Mouse (Mus musculus): ENCODE results near the gene Lzts3. TPM values are rescaled to one million over a fixed set of nuclear protein-coding genes. Genes with fewer than 3 reads are reported as not detected.

Gene Lzts3
- polyA plus RNA-seq, 1 experiment from 2014 or later, result 3.1 TPM

DNA sequence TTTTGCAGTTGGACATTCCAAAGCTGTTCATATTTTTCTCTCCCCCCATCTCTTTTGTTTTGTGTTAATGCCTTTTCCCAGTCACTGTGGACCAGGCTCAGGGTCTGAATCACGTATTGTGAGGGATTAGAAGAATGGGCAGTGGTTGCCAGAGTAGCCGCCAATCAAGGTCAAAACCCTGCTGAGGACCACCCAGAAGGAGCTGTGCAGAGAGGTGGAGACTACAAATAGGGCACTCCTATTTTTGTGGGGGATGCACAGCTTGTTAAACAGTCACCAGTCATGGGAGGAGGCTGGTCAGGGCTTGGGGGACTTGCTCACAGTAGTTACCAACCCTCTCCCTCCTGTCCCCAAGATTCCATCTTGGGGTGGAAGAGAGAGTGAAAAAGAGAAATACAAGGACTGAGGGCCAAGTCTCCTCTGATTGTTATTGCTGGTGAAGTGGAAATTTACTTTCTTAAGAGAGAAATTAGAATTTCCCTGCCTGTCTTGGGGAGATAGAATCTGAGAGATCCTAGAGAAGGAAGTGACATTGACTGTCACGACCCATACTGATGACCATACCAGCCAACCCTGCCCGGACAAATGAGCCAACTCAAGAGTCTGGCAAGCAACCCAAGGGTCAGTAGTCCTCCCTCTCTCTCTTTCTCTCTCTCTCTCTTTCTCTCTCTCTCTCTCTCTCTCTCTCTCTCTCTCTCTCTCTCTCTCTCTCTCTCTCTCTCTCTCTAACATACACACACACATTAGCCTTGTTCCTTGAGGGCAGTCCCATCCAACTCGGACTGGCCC lies 9.5 kb downstream of the Lzts3 start:
- DNase-seq (ENCODE audit: low spot score), result peak; percentile 38
- peaks cover 1% of the 10 kb centered on the region; the same call in 1 of the 2 replicates for H3K36me3 ChIP-seq (replicated peaks)
- no peaks in the 10 kb centered on the region for H3K9me3 ChIP-seq
- peaks cover 51% of the 10 kb centered on the region for H3K27me3 ChIP-seq (replicated peaks; ENCODE audit: low read depth, poor library complexity, severe bottlenecking)
- 53% methylated on average over 5 of the region's 5 CpGs for WGBS
- no peak overlapping the region; the same call in 1 of the 2 replicates for H3K27ac ChIP-seq (replicated peaks)
- peaks cover 59% of the 10 kb centered on the region for H3K4me1 ChIP-seq
- no peak overlapping the region for H3K4me3 ChIP-seq

DNA sequence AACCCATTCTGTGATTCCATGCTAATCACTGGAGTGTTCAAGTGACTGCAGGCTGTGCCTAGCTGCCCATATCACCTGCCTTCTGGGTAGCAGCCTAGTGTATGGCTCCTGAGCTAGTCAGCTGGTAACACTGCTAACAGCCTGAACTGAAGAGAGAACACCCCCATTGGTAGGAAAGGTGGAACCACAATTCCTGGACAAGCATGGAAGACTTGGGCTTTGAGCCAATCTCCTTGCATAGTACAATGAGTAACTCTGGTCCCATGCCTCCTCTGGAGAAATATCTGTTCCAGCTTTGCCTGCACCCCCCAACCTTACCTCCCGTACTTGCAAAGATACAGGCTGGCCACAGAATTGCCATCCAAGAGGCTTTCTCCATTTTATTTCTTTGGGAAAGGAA lies 10.2 kb downstream of the Lzts3 start:
- peaks cover 45% of the 10 kb centered on the region for H3K27me3 ChIP-seq (replicated peaks; ENCODE audit: low read depth, poor library complexity, severe bottlenecking)
- no peak for DNase-seq (ENCODE audit: low spot score)
- H3K4me3 ChIP-seq, result no peak overlapping the region
- H3K9me3 ChIP-seq, result no peaks in the 10 kb centered on the region
- H3K4me1 ChIP-seq, result peaks cover 53% of the 10 kb centered on the region
- 85% methylated on average over 1 of the region's 1 CpGs for WGBS
- peaks cover 8% of the 10 kb centered on the region for H3K36me3 ChIP-seq (replicated peaks)
- no peak overlapping the region for H3K27ac ChIP-seq (replicated peaks)

DNA sequence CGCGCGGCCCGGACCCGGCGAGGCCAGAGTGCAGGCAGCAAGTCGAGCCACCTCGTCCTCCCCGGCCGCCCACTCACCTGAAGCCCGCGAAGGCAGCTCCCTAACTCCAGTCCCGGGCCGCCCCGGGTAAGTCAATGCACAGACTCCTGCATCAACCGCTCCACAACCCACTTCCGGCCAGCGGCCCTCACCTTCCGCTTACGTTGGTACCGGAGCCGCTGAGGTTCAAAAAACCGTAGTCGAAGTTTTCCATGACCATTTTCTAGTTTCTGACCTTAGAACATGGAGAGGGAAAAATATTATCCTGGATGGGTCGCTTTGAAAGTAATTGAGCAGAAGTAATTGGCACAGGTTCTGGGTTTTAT lies 12.8 kb downstream of the Lzts3 start, which contains the start of the genes Fastkd5 and Ubox5:
Fastkd5 (minus strand) TSS at position 189 of the 365 bp plus-strand sequence.
Ubox5 (minus strand) TSS at position 200 of the 365 bp plus-strand sequence.
- Histone ChIP-seq H3K27me3 (replicated peaks; ENCODE audit: low read depth, poor library complexity, severe bottlenecking) (peaks cover 19% of the 10 kb centered on the region), H3K4me3 (peak within 1 kb of the TSS; percentile 100), H3K9me3 (no peaks in the 10 kb centered on the region), H3K36me3 (replicated peaks) (peaks cover 34% of the 10 kb centered on the region), H3K4me1 (peaks cover 37% of the 10 kb centered on the region), H3K27ac (replicated peaks) (peak within 1 kb of the TSS; percentile 92)
- peak; percentile 89 for DNase-seq (ENCODE audit: low spot score)
- WGBS, result under 1% methylated on average over 25 of the region's 25 CpGs

DNA sequence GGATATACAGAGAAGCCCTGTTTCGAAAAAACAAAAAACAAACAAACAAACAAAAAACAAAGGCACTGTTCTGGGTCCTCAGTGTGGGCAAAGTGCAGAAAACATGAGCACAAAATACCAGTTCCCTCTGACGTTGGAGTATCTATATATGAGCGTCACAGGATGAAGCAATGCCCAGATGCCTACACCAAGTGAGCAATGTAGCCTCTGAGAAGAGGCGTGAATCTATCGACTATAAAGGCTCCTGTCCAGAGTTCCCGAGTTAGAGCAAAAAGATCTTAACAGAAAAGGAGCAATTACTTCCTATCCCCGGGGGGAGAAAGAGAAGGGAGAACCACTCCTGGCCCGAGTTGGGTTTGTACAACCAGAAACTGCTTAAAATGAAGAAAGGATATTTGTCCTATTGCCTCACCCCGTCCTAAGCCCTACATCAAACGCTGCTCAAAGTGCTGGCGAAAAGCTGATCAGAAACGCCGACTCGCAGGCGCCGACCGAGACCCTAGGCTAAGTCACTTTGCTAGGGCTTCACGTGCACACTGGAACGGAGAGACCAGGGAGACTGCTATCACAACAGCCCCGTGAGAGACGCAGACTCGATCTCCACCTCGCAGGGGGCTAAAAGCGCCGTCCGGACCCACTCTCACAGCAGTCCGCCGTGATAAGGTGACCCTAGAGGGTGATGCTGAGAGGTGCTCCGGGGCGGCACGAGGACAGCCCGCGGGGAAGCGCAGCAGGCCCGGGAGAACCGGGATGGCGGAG lies 13.3 kb downstream of the Lzts3 start:
- Histone ChIP-seq H3K27me3 (replicated peaks; ENCODE audit: low read depth, poor library complexity, severe bottlenecking) (peaks cover 13% of the 10 kb centered on the region), H3K27ac (replicated peaks) (peak overlapping the region; percentile 92), H3K4me1 (peaks cover 32% of the 10 kb centered on the region), H3K9me3 (no peaks in the 10 kb centered on the region), H3K4me3 (peak overlapping the region; percentile 100), H3K36me3 (replicated peaks) (peaks cover 40% of the 10 kb centered on the region)
- WGBS, result 2% methylated on average over 37 of the region's 37 CpGs
- no peak for DNase-seq (ENCODE audit: low spot score)

DNA sequence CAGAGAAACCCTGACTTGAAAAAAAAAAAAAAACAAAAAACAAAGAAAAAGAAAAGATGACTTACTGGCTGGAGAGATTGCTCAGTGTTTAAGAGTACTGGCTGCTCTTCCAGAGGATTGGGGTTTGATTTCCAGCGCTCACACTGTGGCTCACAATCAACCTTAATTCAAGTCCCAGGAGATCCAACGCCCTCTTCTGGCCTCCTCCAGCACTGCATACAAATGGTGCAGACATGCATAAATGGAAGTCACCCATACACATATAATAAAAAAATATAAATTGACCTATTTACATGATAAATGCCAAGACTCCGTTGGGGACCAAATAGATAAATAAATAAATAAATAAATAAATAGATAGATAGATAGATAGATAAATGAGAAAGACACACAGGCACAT lies 14.2 kb downstream of the Lzts3 start:
- 62% methylated on average over 3 of the region's 3 CpGs for WGBS
- Histone ChIP-seq H3K4me1 (peaks cover 23% of the 10 kb centered on the region), H3K27ac (replicated peaks) (no peak overlapping the region), H3K9me3 (no peaks in the 10 kb centered on the region), H3K27me3 (replicated peaks; ENCODE audit: low read depth, poor library complexity, severe bottlenecking) (peaks cover 5% of the 10 kb centered on the region), H3K4me3 (peak overlapping the region; percentile 100), H3K36me3 (replicated peaks) (peaks cover 48% of the 10 kb centered on the region)
- DNase-seq (ENCODE audit: low spot score), result no peak

DNA sequence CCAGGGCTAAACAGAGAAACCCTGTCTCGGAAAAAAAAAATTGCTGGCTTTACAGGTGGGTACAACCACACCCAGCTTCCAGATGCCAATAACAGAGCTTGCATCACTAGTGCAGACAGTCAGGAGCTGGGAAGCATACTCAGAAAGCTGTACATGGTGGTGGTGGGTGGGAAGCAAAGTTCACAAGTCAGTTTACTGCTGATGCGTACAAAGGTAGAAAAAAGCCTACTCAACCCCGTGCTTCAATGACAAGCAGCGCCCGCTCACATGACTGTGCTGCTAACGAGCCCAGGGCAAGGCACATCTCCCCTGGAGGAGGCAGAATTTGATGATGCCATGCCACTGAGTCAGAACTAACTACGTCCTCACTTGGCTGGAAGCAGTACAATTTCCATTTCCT lies 23.6 kb downstream of the Lzts3 start:
- peaks cover 92% of the 10 kb centered on the region for H3K36me3 ChIP-seq (replicated peaks)
- DNase-seq (ENCODE audit: low spot score), result no peak
- no peaks in the 10 kb centered on the region for H3K9me3 ChIP-seq
- H3K4me3 ChIP-seq, result no peak overlapping the region
- no peaks in the 10 kb centered on the region for H3K4me1 ChIP-seq
- no peaks in the 10 kb centered on the region for H3K27me3 ChIP-seq (replicated peaks; ENCODE audit: low read depth, poor library complexity, severe bottlenecking)
- H3K27ac ChIP-seq (replicated peaks), result no peak overlapping the region
- 93% methylated on average over 7 of the region's 7 CpGs for WGBS

DNA sequence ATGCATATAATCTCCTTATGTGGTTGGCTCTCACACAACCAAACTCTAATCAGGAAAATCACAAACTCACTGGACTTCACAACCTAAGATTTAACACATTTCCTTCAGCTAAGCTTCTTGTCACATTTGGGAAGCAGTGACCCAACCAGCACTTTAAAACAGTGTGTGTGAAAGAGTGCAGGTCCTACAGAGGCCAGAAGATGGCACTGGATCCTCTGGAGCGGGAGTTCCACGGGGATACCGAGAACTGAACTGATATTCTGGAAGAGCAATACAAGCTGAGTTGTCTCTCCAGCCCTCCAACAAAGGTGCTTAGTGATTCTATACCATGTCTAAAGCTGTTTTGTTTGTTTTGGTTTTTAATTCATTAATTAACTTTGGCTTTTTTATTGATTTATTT lies 29.5 kb downstream of the Lzts3 start:
- H3K27me3 ChIP-seq (replicated peaks; ENCODE audit: low read depth, poor library complexity, severe bottlenecking), result no peaks in the 10 kb centered on the region
- H3K4me1 ChIP-seq, result no peaks in the 10 kb centered on the region
- no peak overlapping the region for H3K27ac ChIP-seq (replicated peaks)
- H3K9me3 ChIP-seq, result no peaks in the 10 kb centered on the region
- no peak overlapping the region for H3K4me3 ChIP-seq
- 65% methylated on average over 3 of the region's 3 CpGs for WGBS
- no peak for DNase-seq (ENCODE audit: low spot score)
- peaks cover 72% of the 10 kb centered on the region for H3K36me3 ChIP-seq (replicated peaks)

DNA sequence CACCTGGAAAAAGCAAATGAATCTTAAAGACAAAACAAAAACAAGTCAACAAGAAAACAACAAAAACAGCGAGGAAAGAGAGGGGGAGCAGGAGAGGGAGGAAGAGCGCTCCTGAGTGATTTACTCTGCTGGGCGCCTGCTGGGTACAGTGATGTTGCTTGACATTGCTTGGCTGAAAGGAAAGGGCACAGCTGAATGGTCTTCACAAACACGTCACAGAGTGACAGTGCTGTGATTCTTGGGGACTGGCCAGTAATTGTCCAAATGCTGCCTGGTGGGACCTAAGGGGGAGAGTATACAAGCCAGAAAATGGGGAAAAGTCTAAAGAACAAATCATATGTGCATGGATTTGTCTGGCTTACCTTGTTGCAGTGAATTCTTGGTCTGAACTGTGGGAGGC lies 40.4 kb downstream of the Lzts3 start:
- Histone ChIP-seq H3K27ac (replicated peaks) (no peak overlapping the region), H3K4me3 (no peak overlapping the region), H3K36me3 (replicated peaks) (peaks cover 75% of the 10 kb centered on the region), H3K9me3 (no peaks in the 10 kb centered on the region), H3K27me3 (replicated peaks; ENCODE audit: low read depth, poor library complexity, severe bottlenecking) (no peaks in the 10 kb centered on the region), H3K4me1 (no peaks in the 10 kb centered on the region)
- WGBS, result 89% methylated on average over 4 of the region's 4 CpGs
- no peak for DNase-seq (ENCODE audit: low spot score)

DNA sequence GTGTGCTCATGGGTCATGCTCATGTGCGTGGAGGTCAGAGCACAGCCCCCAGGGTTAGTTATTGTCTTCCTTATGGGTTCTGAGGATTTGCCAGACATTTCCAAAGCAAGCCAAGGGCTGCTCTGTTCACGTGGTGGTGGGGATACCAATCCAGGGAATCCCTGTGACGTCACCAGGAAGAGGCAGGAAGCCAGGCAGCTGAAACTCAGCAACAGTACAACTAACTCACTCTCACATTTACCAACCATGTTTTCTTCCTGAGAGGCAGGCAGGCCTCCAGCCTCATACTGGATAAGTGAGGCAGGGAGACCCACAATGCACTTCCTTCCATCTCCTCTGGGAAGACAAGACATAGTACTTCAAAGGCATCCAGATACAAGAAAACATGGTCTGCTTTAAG lies 44.2 kb downstream of the Lzts3 start:
- Histone ChIP-seq H3K27ac (replicated peaks) (no peak overlapping the region), H3K4me3 (no peak overlapping the region), H3K27me3 (replicated peaks; ENCODE audit: low read depth, poor library complexity, severe bottlenecking) (no peaks in the 10 kb centered on the region), H3K9me3 (no peaks in the 10 kb centered on the region), H3K4me1 (no peaks in the 10 kb centered on the region), H3K36me3 (replicated peaks) (peaks cover 92% of the 10 kb centered on the region)
- 78% methylated on average over 3 of the region's 3 CpGs for WGBS
- DNase-seq (ENCODE audit: low spot score), result no peak

DNA sequence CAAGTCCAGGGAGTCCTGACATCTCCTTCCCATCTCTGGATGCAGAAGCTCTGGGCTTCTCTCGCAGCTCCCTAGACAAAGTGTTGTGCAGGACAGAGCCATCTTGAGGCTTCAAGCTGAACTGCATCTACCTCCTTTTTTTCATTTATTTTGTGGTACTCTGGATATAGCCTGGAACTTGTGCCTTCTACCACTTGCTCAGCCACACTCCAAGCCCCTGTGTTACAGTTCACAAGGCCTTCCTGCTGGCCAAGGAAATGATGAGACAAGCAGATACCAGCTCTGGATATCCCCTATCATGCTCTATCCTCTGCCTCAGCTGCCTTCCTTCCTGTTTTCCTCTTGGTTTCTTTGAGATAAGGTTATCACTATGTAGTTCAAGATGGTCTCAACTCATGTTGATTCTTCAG lies 45.0 kb downstream of the Lzts3 start:
- 34% methylated on average over 1 of the region's 1 CpGs for WGBS
- H3K27ac ChIP-seq (replicated peaks), result no peak overlapping the region
- no peak for DNase-seq (ENCODE audit: low spot score)
- H3K36me3 ChIP-seq (replicated peaks), result peaks cover 92% of the 10 kb centered on the region
- H3K4me3 ChIP-seq, result no peak overlapping the region
- no peaks in the 10 kb centered on the region for H3K27me3 ChIP-seq (replicated peaks; ENCODE audit: low read depth, poor library complexity, severe bottlenecking)
- H3K9me3 ChIP-seq, result no peaks in the 10 kb centered on the region
- no peaks in the 10 kb centered on the region for H3K4me1 ChIP-seq

DNA sequence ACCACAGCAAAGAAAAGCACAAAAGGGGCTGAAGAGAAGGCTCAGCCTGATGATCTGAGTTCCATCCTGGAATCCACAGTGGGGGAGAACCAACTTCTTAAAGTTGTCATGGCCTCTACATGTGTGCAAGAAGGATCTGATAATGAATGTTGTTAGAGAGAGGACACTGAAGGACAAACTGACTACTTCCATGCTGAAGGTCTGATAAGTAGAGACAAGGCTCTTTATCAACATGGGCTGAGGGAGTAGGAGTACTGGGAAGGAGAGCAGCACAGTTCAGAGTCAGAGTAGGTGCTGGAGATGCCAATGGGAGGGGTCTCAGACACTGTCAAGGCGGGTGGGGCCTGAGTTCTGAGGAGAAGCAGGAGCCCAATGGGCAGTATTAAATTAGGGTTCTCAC lies 47.0 kb downstream of the Lzts3 start:
- Histone ChIP-seq H3K36me3 (replicated peaks) (peaks cover 96% of the 10 kb centered on the region), H3K27me3 (replicated peaks; ENCODE audit: low read depth, poor library complexity, severe bottlenecking) (no peaks in the 10 kb centered on the region), H3K4me1 (no peaks in the 10 kb centered on the region), H3K27ac (replicated peaks) (no peak overlapping the region), H3K4me3 (no peak overlapping the region), H3K9me3 (no peaks in the 10 kb centered on the region)
- DNase-seq (ENCODE audit: low spot score), result no peak
- WGBS, result 78% methylated on average over 1 of the region's 1 CpGs

DNA sequence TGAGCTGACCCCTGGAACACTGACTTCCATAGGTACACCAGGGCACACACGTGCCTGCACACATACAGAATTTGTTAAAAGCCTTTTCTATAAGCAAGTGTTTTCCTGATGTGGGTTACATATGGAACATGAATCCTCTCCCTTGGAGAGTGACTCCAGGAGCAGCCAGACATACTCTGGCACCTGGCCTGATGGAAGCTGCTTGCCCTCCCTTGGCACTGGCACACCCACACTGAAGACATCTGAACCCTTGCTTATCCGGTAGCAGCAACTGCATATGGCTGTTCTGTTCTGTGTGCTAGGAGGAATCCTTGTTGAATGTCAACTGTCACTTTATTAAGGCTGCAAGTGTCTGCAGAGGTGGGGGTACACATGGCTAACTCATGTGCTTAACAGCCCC lies 51.6 kb downstream of the Lzts3 start:
- Histone ChIP-seq H3K4me1 (no peaks in the 10 kb centered on the region; the same call in 1 of the 2 replicates), H3K27me3 (replicated peaks; ENCODE audit: low read depth, poor library complexity, severe bottlenecking) (0 out of 2 replicates have a peak, but pooled peaks cover under 1% of the 10 kb centered on the region), H3K9me3 (no peaks in the 10 kb centered on the region), H3K27ac (replicated peaks) (no peak overlapping the region), H3K4me3 (no peak overlapping the region), H3K36me3 (replicated peaks) (peaks cover 61% of the 10 kb centered on the region)
- no peak for DNase-seq (ENCODE audit: low spot score)
- 90% methylated on average over 2 of the region's 2 CpGs for WGBS

DNA sequence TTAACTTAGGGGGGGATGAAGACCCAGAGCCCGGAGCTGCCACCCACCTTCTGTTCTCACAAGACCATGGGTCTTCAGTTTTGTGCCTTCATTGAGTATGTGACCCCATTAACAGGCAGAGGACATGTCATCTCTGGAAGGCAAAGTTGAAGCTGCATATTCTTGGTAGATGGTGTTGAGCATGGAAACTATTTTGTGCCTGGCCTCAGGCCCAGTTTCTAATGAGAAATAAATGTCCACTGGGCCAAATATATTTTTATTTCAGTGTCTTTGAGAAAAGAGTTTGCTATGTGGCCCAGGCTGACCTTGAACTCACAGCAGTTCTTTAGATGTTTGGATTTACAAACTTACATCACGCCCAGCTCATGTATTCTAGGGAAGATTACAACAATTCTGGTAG lies 52.8 kb downstream of the Lzts3 start:
- H3K4me1 ChIP-seq, result no peaks in the 10 kb centered on the region; the same call in 1 of the 2 replicates
- DNase-seq (ENCODE audit: low spot score), result no peak

More for the DNA sequence above, 52.8 kb downstream of the Lzts3 start:
- Histone ChIP-seq H3K36me3 (replicated peaks) (peaks cover 49% of the 10 kb centered on the region), H3K27ac (replicated peaks) (no peak overlapping the region), H3K4me3 (no peak overlapping the region), H3K9me3 (no peaks in the 10 kb centered on the region), H3K27me3 (replicated peaks; ENCODE audit: low read depth, poor library complexity, severe bottlenecking) (peaks cover 7% of the 10 kb centered on the region; the same call in 1 of the 2 replicates)
- WGBS, result 96% methylated on average over 2 of the region's 2 CpGs

Measured in embryonic facial prominence, embryonic 10.5 days (tissue).